Mouse (Mus musculus): ENCODE results near the gene Hist1h2bp. TPM values are rescaled to one million over a fixed set of nuclear protein-coding genes. Genes with fewer than 3 reads are reported as not detected.

Gene Hist1h2bp
- total RNA-seq (2023), result 100 to 1,000 TPM; 541 to 563 TPM

GRCm38 (mm10) chr13:21786899-21787629, at the start of gene Hist1h2bp, which contains the start of gene Hist1h2an:
Gene Hist1h2bp (plus strand): TSS chr13:21787461.
Gene Hist1h2an (minus strand): TSS chr13:21787218.

GRCm38 (mm10) chr13:21750159-21751017, 36.9 kb upstream of the Hist1h2bp start, which contains the start of gene Hist1h4k:
Gene Hist1h4k (minus strand): TSS chr13:21750505.

GRCm38 (mm10) chr13:21753524-21754285, 33.6 kb upstream of the Hist1h2bp start, which contains the start of the genes Hist1h2ak and Hist1h2bn:
Gene Hist1h2ak (minus strand): TSS chr13:21753827.
Gene Hist1h2bn (plus strand): TSS chr13:21754123.

GRCm38 (mm10) chr13:21779767-21780731, 7.2 kb upstream of the Hist1h2bp start, which contains the start of gene Hist1h1b:
Gene Hist1h1b (minus strand): TSS chr13:21780625.

GRCm38 (mm10) chr13:21783255-21783617, 4.0 kb upstream of the Hist1h2bp start, which contains the start of gene Hist1h3i:
Gene Hist1h3i (minus strand): TSS chr13:21783370.

GRCm38 (mm10) chr13:21810073-21810472, 22.8 kb downstream of the Hist1h2bp start, which contains the start of the genes Hist1h2bq and Hist1h2ao:
Gene Hist1h2bq (minus strand): TSS chr13:21810197.
Gene Hist1h2ao (plus strand): TSS chr13:21810465.

GRCm38 (mm10) chr13:21811539-21811938, 24.3 kb downstream of the Hist1h2bp start, which contains the start of gene Hist1h4m:
Gene Hist1h4m (plus strand): TSS chr13:21811746.

GRCm38 (mm10) chr13:21831418-21832394, 44.4 kb downstream of the Hist1h2bp start, which contains the start of gene Hist1h4n:
Gene Hist1h4n (minus strand): TSS chr13:21832196.

GRCm38 (mm10) chr13:21833461-21833860, 46.2 kb downstream of the Hist1h2bp start, which contains the start of the genes Hist1h2ap and Hist1h2br:
Gene Hist1h2ap (minus strand): TSS chr13:21833507.
Gene Hist1h2br (plus strand): TSS chr13:21833743.

Other genes starting within 250 kb of the Hist1h2bp start
- gene Olfr1366, start 244.7 kb upstream of the Hist1h2bp start, total RNA-seq (2023), result not detected
- not detected for gene Olfr1535, start 227.6 kb upstream of the Hist1h2bp start, total RNA-seq (2023)
- gene Olfr1364, start 205.7 kb upstream of the Hist1h2bp start, total RNA-seq (2023), result not detected
- gene Olfr1362, start 173.4 kb upstream of the Hist1h2bp start, total RNA-seq (2023), result not detected
- gene Olfr11, start 144.9 kb upstream of the Hist1h2bp start, total RNA-seq (2023), result not detected
- gene Olfr1361, start 124.1 kb upstream of the Hist1h2bp start, total RNA-seq (2023), result not detected
- gene Olfr1360, start 110.1 kb upstream of the Hist1h2bp start, total RNA-seq (2023), result not detected
- not detected for gene Olfr1359, start 89.3 kb upstream of the Hist1h2bp start, total RNA-seq (2023)
- 1,000 to 10,000 TPM; 1,112 to 1,155 TPM for gene Hist1h2bl, start 71.3 kb upstream of the Hist1h2bp start, total RNA-seq (2023)
- 100 to 1,000 TPM; 381 to 445 TPM for gene Hist1h2ai, start 71.0 kb upstream of the Hist1h2bp start, total RNA-seq (2023)
- 1,000 to 10,000 TPM; 1,706 to 1,716 TPM for gene Hist1h3h, start 69.8 kb upstream of the Hist1h2bp start, total RNA-seq (2023)
- 100 to 1,000 TPM; 312 to 338 TPM for gene Hist1h2bm, start 65.4 kb upstream of the Hist1h2bp start, total RNA-seq (2023)
- gene Hist1h4j, start 52.4 kb upstream of the Hist1h2bp start, total RNA-seq (2023), result 100 to 1,000 TPM; 189 to 204 TPM
- gene Hist1h4k, start 37.0 kb upstream of the Hist1h2bp start, total RNA-seq (2023), result 1,000 to 10,000 TPM; 2,442 to 2,952 TPM
- 100 to 1,000 TPM; 484 to 517 TPM for gene Hist1h2ak, start 33.6 kb upstream of the Hist1h2bp start, total RNA-seq (2023)
- 100 to 1,000 TPM; 773 to 822 TPM for gene Hist1h2bn, start 33.3 kb upstream of the Hist1h2bp start, total RNA-seq (2023)
- 100 to 1,000 TPM; 670 to 767 TPM for gene Hist1h1b, start 6.8 kb upstream of the Hist1h2bp start, total RNA-seq (2023)
- gene Hist1h3i, start 4.1 kb upstream of the Hist1h2bp start, total RNA-seq (2023), result 1,000 to 10,000 TPM; 1,415 to 1,653 TPM
- 100 to 1,000 TPM; 208 to 211 TPM for gene Hist1h2an, start 243 bp upstream of the Hist1h2bp start, total RNA-seq (2023)
- gene Hist1h2bq, start 22.7 kb downstream of the Hist1h2bp start, total RNA-seq (2023), result 1,000 to 10,000 TPM; 1,187 to 1,287 TPM
- gene Hist1h2ao, start 23.0 kb downstream of the Hist1h2bp start, total RNA-seq (2023), result 1,000 to 10,000 TPM; 2,421 to 2,630 TPM
- gene Hist1h4m, start 24.3 kb downstream of the Hist1h2bp start, total RNA-seq (2023), result 1,000 to 10,000 TPM; 1,420 to 1,801 TPM
- gene Hist1h4n, start 44.7 kb downstream of the Hist1h2bp start, total RNA-seq (2023), result 1,000 to 10,000 TPM in 1 of 2 experiments, 100 to 1,000 TPM in 1; 619 to 1,159 TPM
- 100 to 1,000 TPM; 551 to 589 TPM for gene Hist1h2ap, start 46.0 kb downstream of the Hist1h2bp start, total RNA-seq (2023)
- gene Hist1h2br, start 46.3 kb downstream of the Hist1h2bp start, total RNA-seq (2023), result 1,000 to 10,000 TPM; 1,190 to 1,308 TPM
- under 1 TPM; 0.35 to 0.60 TPM for gene Zfp184, start 157.6 kb downstream of the Hist1h2bp start, total RNA-seq (2023)
- not detected for gene Pom121l2, start 193.7 kb downstream of the Hist1h2bp start, total RNA-seq (2023)
- gene Prss16, start 222.3 kb downstream of the Hist1h2bp start, total RNA-seq (2023), result 1 to 10 TPM; 2.5 to 2.8 TPM
- gene Hist1h2ah, start 248.1 kb downstream of the Hist1h2bp start, total RNA-seq (2023), result 100 to 1,000 TPM; 501 to 521 TPM
- gene Hist1h2bk, start 248.4 kb downstream of the Hist1h2bp start, total RNA-seq (2023), result 1,000 to 10,000 TPM; 1,519 to 1,594 TPM

Measured in neutrophil, adult 83 days (primary cell).